Mouse (Mus musculus) liver, adult 2 months (tissue): Measurements from ENCODE around the gene Abca9.

ENCODE experiments used
- CTCF ChIP-seq: fragments of 200-500 bp; IDR thresholded peaks from 2 replicates; pipeline ENCODE4 v1.5.1; 2011; ENCODE audit warnings: low read depth, low read length, control low read depth
- POLR2A ChIP-seq: fragments of 200-500 bp; IDR thresholded peaks from 2 replicates; pipeline ENCODE4 v1.6.1; 2011; ENCODE audit warnings: low read length, control low read depth; ENCODE audit not compliant: insufficient read depth; ENCODE audit errors: extremely low read depth

- TF ChIP-seq POLR2A (no peak), CTCF (no peak)
These were observed 73.8 kb downstream of the Abca9 start for GRCm38 (mm10) chr11:110094236-110094635.
